Mouse (Mus musculus): ENCODE data around the gene Trpm3. TPM values are rescaled to one million over a fixed set of nuclear protein-coding genes. Genes with fewer than 3 reads are reported as not detected.
"Not testable (repeated sequence)": the region's sequence is repeated elsewhere in the genome, so short reads cannot be mapped to it uniquely, and the experiment has no call there.

Trpm3 gene
- polyA plus RNA-seq, 3 experiments from 2014 or later = 0.08 to 0.68 (median 0.16) TPM

DNA sequence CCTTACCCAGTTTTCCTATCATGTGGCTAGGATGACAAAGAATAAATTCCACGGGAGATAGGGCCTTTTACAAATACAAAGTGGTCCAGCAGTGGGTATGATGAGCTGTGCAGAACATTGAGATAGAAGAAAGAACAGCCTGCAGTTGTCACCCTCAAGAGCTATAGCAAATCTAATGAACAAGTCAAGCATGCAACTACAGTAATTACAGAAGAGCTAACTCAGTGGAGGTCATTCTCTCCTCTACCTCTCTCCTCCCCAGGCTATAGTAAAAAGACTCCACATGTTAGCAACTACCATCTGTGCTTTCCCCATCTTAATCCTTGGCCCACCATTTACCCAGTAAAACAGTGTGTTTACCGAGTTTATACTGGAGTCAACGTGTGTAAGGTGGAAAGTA, 629.4 kb downstream of the Trpm3 start:
- no peak for ATAC-seq

DNA sequence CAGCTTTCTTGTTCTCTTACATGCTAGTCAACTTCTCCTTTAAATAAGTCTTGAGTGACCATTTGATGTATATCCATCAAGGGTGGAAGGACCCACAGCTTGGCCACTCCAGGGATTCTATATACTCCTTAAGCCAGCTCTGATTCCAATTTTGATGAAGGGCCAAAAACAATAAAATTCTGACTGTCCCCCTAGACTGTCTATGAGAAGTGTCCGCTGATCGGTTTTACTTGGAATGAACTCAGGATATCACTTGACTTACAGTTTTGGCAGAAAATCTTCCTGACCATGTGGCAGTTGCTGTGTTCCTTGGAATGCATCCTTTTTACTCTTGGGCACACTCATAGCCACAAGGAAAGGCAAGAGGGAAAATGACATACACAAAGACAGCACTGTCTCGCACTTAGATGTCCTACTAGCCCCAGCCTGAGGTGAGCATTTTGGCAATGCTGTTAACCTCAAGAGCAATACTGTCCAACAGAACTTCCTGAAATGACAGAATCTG, 636.4 kb downstream of the Trpm3 start:
- ATAC-seq = no peak

DNA sequence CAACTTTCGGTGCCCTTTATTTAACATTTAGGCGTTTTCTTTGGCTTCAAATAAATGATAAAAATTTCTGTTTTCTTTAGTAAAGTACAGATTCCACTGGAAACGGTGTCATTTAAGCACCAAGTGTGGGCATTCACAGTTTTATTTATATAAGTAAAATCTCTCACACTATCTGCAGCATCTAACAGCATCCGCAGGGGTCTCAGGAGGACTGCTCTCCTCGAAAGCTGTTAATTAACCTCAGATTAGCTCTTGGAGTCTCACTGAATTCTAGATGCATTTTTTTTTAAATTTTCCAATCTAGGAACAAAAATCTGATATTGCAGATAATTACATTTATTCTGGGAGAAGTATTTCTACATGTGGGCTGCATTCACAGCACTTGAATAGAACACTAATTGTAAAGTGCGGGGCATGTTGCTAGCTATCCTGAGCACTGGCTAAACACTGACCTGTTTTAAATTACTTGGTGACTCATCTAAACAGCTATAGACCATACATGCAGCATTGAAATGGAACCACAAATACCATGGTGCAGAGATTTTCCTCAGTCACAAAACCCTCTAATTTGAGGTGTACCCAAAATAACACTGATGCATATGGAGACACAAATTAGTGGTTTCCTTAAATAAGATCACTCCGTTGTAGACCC, 641.5 kb downstream of the Trpm3 start:
- ATAC-seq = no peak

DNA sequence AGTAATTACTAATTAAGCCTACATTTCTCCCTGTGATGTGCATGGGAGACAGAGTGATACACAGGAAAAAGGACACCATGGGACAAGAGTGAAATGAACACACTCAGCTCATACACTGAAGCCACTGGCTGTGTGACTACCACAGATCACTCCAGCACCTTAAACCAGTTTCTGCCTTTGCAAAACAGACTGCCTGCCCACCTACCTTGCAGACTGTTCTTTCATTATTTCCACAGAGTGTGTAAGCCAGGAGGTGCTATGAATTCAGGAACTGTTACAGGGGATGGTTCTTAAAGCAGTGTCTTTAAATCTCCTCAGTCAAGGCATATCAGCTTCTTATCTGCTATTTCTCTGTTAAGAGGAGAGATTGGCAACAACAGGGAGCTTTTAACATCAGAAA, 642.7 kb downstream of the Trpm3 start:
- ATAC-seq = no peak

DNA sequence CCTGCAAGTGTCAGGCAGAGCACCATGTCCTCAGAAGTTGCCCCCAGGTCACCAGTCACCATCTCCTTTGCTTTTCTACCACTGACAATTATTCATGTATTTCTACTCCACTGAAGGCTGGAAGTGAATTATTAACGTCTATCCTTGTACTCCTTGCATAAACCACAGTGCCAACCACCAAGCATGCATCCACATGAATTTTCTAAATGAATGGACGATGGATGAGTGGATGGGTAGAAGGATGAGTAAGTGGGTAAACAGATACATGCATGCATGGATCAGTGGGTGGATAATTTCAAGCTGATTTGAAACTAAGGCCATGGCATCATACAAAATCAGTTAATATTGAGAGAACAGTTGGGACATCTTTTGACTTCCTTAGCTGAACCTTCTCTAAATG, 644.9 kb downstream of the Trpm3 start:
- no peak for ATAC-seq

DNA sequence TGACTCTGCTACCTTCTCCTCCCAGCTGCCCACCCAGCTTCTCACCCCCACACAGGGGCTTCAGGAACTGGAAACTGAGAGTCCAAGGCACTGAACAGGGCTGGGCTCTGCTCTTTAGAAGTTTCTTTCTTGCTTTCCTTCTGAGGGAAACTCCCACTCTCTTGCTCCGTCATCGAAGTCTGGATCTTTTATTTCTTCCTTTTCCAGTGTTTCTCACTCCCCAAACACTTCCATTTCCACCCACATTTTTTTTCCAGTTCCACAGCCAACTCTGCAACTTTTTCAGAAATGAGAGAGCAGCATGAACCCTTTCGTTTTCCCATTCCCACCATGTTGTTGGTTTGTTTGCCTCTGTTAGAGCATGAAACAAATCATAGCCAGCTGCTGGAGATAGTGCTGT, 650.9 kb downstream of the Trpm3 start:
- no peak for ATAC-seq

DNA sequence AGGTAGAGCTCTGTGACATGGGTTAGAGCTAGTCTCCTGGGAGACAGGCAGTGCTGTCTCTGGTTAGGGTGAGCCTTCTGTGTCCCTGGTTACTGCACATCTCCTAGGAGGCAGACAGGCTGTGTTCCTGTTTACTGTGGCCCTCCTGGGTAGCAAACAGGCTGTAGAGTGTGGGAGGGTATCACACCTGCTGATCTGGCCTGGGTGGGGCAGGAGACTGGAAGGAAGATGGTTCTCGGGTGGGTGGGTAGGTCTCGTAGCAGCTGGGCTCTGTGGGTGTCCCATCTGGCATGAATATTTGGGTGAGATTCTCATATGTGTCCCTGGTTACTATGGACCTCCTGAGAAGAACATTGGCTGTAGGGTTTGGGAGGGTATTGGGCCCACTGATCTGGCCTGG, 658.1 kb downstream of the Trpm3 start:
- no peak for ATAC-seq

DNA sequence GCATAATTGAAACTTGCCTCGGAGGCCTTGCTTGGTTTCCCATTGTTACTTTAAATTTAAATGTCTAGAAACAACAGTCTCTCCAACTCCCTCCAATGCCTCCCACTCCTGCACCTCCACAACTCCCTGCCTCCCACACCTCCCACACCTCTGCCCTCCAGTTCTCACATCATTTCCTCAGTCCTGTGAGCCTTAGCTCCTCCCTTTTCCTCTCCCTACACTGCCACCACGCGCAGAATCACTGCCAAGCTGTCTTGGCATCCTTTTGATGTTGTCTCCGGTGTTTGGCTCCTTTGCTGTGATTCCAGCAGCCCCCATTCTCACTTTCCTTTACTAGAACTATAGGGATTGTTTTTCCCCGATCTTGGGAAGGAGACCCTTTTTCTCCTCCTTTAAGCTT, 661.6 kb downstream of the Trpm3 start:
- ATAC-seq = no peak

DNA sequence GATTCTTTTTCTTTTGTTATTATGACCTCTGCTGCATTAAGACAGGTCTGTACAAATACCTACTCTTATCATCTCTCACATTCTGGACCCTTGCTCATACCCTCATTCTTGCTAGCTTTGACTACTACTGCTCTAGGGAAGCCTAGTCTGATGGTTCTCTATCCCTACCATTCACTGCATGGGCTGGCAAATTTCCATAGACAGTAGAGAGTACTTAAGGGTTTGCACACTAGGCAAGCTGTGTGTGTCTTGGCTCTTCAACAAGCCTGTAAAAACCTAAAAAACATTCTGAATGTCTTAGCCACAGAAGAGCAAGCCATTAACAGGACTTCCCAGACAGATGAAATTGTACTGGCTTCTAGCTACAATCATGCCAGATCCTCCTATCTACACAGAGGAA, 664.5 kb downstream of the Trpm3 start:
- no peak for ATAC-seq

DNA sequence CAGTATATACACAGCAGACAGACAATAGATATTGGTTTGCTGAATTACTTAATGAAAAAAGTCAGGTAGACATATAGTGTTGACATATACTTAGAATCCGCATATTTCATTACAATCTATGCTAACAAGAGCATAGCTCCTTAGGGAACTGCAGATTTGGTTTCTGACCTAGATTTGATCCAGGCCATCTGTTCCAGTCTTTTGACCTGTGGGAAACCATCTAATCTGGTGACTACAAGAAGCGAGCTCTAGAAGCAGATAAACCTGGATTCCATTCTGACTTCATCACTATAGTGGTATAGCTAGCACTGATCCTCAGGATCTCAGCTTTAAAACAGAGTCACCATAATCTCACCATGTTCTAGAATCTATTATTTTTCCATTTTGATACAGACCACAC, 665.5 kb downstream of the Trpm3 start:
- ATAC-seq = no peak

DNA sequence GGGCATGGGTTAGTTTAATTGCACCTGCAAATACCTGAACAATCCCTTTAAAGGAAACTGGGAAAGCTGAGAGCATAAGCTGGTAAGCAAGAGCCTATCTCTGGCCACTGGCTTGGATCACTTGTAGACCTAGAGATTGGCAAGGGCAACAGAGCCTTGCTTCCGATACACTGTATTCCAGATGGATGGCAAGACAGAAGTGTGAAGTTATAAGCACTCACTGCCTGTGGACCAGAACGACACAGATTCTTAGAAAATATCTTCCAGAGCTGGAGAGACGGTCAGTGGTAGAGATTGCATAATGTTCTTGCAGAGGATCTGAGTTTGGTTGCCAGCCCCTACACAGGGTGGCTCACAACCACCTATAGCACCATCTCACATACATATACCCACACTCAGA, 671.4 kb downstream of the Trpm3 start:
- ATAC-seq = no peak

DNA sequence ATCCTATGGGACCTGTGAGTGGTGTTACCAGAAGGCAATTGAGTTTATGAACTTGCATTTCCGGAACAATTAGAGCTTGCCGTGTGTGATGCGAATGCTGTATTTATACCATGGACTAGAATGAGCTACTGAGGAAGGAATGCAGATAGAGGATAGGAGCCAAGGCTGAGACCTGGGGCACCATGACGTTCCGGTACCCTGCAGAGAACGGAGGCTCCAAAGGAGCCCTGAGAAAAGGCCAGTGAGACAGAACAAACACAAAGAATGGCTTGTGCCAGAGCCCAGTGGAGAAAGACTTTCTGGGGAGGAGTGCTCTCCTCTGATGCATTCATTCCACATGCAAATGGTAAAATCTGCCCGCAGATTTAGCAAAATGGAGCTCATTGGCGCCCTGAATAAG, 682.9 kb downstream of the Trpm3 start:
- ATAC-seq = no peak

DNA sequence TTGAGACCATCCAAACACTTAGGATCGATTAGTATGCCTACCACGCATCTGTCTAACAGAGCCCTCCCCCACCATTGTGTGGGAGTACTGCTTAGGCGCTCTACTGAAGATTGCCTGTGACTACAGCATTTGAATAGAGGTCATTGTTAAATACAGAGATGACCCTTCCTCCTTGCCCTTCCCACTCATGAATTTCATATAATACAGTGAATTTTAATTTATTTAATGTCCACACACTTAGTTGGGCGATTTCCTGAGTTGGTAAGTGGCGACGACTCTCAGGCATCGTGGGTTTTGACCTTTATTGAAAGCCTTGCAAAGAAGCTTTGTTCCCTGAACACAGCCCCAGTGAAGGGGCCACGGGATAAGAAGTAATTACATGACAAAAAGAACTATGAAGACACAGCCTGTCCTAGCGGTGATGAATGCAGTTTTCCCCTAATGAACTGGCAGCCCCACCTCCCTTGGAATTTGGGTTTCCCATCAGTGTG, 684.7 kb downstream of the Trpm3 start:
- ATAC-seq = no peak

DNA sequence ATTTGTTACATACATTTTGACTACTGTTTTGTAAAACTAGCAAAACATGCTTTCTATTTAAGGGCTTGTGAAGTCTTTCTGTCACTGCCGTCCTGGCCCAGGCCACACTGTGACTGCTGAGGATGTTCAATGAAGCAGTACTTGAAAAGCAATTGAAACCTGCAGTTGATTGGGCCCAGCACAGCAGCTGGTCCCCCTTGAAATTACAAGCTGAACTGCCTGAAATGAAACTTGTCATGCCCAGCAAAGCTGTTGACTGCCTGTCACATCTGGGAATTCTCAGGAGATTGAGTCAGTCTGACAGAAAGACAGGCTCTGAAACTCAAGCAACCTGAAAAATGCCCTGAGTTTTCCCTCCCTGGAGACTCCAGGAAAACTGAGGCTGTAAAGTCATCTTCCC, 687.0 kb downstream of the Trpm3 start:
- no peak for ATAC-seq

DNA sequence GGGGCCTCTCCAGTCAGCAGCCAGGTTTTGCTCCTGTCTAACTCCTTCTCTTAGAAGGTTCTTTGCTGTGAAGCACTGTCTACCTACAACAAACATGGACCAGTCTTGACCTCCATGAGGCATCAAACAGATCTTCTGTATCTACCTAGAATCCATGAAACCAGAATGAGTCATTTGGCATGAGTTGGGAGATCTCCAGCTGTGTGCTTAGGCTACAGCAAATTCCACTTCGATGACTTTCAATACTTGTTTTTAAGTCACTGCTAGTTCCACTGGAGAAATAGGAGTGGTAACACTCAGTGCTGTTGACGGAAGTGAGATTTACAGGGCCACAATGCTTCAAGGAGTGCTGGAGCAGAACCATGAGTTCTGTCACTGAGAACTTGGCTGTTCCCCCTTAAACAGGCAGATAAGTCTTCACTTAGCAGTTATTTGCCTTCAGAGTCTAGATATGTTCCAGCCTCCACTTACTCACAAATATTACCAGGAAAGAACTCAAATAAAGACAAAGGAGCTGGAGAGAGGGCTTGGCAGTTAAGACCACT, 689.4 kb downstream of the Trpm3 start:
- ATAC-seq = no peak

DNA sequence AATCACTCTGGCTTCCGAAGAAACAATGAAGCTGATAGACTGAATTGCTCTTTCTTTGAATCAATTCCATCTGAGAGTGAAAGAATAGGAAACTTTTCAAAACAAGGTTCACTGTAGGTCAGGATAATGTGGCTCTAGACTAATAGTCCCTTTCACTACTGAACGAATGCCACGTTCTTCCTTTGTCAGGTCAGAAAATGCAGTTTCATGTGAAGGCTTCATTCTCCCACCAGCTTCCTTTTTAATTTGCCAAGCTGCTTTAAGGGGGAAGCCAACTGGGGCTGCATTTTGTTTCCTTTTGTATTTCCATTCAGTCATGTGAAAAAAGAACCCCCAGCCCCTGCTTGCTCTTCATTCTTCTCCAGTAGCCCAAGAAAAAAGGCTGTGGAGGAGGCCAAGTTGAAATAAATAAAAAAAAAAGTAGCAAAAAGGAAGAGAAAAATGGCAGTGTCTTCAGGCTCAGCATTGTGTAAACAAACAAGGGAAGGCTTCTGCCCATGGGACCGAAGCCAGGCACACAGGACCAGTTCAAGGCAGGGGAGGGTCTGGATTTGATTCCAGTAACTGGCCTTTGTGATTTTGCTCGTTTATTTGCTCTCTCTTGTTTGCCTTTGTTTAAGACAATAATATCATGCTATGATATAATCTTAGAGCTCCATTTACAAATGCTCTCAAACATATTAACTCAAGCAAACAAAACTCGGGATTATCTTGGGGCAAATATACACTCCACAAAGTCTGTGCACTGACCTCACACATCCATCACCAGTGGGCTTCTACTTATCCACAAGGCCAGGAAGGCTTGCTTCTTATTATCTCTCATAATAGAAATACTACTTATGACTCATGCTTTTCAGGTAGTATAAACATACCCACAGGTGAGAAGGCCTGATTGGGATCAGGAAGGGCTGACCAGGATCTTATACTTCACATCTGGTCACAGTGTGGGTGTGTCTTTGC, 702.5 kb downstream of the Trpm3 start:
- ATAC-seq = no peak

DNA sequence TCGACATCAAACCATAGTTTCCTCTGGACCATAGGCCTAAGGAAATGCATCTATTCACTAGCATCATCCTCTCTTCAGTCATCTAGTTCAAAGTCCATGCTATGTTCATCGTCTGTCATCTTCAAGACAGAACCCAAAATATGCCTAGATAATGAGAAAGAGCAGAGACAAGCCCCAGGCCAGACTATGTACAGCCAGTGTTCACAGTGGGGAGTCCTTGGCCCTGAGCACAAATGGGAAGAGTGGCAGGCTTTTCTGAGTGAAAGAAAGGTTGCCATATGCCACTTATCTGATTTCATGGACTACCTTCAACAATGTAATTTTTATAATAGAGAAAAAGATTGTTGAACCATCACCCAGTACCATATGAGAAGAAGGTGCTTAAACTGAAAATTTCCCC, 703.9 kb downstream of the Trpm3 start:
- no peak for ATAC-seq

DNA sequence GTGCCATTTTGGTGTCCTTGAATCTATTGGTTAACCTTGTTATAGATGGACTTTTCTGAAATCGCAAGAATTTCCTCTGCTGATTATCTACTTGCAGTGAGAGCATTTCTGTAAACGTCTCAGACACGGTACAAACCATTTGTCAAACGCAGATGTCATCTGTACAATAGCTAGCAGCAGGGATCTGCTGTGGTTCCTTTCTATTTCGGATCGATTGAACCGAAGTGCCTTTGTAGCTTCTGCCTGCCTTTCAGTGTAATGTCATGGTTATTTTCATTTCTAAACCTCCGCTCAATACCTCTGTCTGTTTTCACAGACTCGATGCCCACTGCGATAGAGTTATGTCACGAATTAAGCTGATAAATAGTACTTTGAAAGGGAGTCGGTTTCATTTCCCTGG, 708.9 kb downstream of the Trpm3 start:
- ATAC-seq = no peak

DNA sequence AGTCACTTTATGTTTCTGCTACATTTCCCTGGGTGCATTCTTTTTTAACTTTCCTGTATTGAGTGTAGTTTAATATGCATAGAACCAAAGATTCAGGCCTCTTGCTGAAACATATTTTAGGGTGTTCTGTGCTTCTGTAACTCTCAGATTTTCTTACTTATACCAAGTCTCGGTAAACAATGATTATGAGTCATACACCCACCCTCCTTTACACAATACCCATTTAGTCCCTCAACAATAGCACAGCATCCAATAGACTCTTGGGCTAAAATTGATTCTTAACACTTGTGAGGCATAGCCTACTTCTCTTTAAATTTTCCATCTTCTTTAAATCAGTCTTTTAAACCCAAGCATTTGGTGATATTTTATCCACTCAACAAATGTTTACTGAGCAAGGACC, 709.4 kb downstream of the Trpm3 start:
- ATAC-seq = no peak

DNA sequence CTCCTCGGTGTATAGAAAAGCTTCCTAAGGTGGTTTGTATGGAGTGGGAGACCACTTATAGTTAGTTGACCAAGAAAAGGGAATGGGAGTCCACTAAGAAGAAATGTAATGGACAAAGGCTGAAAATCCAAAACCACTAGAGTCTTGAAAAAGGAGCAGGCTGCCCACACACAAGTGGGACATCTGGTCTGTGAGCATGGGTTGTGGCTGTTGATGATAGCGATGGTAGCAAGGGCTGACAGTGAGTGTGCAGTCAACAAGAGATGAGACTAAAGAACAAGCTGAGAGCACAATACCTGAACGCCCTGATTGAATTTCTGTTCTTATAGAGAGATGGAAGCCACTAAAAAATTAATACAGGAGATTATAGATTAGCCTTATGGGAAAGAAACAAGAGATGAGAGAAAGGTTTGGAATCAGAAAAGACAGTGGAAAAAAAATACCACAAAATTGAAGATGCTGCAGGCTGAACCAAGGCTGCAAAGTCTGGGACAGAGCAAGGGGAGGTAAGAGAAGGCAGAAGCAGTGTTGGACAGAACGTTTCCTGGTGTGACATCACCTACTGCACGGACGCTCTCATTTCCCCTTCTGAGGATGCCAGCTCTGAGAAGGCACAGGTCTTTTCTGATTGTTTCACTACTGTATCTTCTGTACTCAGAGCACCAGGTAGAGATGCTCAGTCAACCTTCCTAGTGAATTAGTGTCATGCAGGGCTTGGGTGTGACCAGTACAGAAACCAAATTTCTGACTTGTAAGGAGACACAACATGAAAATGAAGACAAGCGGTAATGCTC, 710.1 kb downstream of the Trpm3 start:
- no peak for ATAC-seq

DNA sequence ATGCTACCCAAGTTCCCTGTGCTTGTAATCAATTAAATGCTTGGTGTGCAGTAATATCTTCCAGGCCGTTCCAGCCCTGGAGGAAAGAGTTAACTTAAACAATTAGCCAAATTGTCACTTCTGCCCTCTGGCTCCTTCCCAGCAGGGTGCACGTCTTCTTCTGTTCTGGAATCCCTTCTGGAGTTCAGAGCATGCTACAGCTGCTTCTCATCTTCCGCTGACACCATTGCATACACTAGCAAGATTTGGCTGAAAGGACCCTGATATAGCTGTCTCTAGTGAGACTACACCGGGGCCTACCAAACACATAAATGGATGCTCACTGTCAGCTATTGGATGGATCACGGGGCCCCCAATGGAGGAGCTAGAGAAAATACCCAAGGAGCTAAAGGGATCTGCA, 712.6 kb downstream of the Trpm3 start:
- not testable (repeated sequence) for ATAC-seq

DNA sequence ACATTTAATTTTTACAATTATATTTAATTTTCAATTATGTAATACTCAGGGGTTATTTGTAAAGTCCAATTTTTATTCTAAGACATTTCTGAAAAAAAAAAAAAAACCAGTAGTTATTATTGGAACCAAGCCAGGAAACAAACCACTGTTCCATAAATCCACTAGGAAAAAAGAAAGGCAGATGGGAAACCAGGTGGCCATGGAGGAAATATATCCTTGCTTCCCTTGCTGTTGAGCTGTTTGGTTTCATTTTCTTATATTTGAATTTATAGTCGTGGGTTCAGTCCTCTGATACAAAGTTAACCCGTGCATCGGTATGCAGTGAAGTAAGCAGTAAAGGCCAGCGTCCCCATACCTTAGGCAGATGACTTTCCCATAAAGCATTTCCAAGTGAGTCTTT, 720.8 kb downstream of the Trpm3 start:
- no peak for ATAC-seq

DNA sequence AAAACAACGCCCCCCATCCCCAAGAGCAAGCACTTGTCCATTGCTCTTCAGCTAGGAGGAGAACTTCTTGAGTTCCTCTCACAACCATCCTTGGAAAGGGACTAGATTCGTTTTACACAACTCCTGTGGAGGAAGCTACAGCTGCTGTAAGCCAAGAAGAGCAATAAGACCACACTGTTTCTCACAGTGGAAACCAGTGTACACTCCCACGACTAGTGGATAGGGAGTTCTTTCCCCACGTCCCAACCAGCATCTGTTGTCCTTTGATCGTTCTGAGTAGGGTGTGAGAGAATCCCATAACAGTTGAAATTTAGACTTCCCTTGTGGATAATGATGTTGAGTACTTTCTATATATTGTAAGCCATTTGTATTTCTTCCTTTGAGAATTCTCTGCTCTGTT, 728.6 kb downstream of the Trpm3 start:
- ATAC-seq = no peak

All from inflammation-experienced regulatory T-cells, adult 6 months (primary cell).